ENCODE assay signal across 29 mouse cellular contexts in the genomic region with DNA sequence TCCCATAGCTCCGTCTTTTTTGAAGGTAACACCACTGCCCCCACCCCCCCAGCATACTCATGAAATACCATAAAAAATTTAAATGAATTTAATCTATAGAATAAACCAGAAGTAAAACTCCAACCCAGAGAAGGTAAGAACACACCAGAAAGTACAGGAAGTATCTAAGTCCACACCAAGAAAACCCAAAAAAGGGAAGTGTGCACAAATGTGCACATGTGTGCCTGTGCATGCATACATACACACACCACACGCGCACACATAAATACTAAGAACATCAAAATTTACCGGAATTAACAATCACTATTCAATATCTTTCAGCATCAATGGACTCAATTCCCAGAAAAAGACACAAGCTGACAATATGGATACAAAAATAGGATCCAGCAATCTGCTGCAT. TPM values are rescaled to one million over a fixed set of nuclear protein-coding genes. Genes with fewer than 3 reads are reported as not detected.
A peak's percentile ranks its signal among the peaks of the same experiment; 100 is the strongest.
DNase-seq lines count a peak whose midpoint lies in the region; ATAC-seq lines count a peak whose summit lies in the region.
"Had no signal": no experiment of that assay in that cellular context is flagged by ENCODE, and none has a peak within 500 bp of the region (broad histone marks: within the 10 kb centered on the region; RNA-seq: fewer than 3 reads in every experiment).

No protein-coding gene starts in this region.

- no peak overlapping the region for H3K4me3 ChIP-seq in intestine, embryonic 14.5 days (ENCODE audit: low read depth, low read length)
- H3K4me3 ChIP-seq in intestine, embryonic 16.5 days (ENCODE audit: low read length) = no peak overlapping the region
- H3K4me3 ChIP-seq: embryonic facial prominence, embryonic 10.5 days; embryonic facial prominence, embryonic 12.5 days; forebrain, embryonic 13.5 days; forebrain, embryonic 15.5 days had no signal

- no peaks in the 10 kb centered on the region for H3K27me3 ChIP-seq in intestine, embryonic 14.5 days (replicated peaks; ENCODE audit: control insufficient read depth, insufficient read depth, low read length)
- H3K27me3 ChIP-seq in intestine, embryonic 16.5 days (replicated peaks; ENCODE audit: control insufficient read depth, insufficient read depth, low read length) = no peaks in the 10 kb centered on the region
- H3K27me3 ChIP-seq: CH12.LX; embryonic facial prominence, embryonic 12.5 days; forebrain, embryonic 13.5 days; forebrain, embryonic 15.5 days had no signal

- H3K36me3 ChIP-seq in intestine, embryonic 14.5 days (ENCODE audit: control insufficient read depth, insufficient read depth, low read length) = no peaks in the 10 kb centered on the region
- H3K36me3 ChIP-seq in intestine, embryonic 16.5 days (ENCODE audit: control insufficient read depth, insufficient read depth, low read length) = no peaks in the 10 kb centered on the region
- H3K36me3 ChIP-seq: embryonic facial prominence, embryonic 10.5 days; embryonic facial prominence, embryonic 12.5 days; forebrain, embryonic 15.5 days; G1E had no signal

- no peaks in the 10 kb centered on the region for H3K4me1 ChIP-seq in intestine, embryonic 14.5 days (replicated peaks; ENCODE audit: control insufficient read depth, insufficient read depth, low read length)
- no peaks in the 10 kb centered on the region for H3K4me1 ChIP-seq in intestine, embryonic 16.5 days (ENCODE audit: control insufficient read depth, insufficient read depth, low read length)
- H3K4me1 ChIP-seq: embryonic facial prominence, embryonic 10.5 days; embryonic facial prominence, embryonic 12.5 days; forebrain, embryonic 13.5 days; forebrain, embryonic 15.5 days had no signal

- H3K27ac ChIP-seq in intestine, embryonic 14.5 days (ENCODE audit: low read depth) = no peak overlapping the region
- no peak overlapping the region for H3K27ac ChIP-seq in intestine, embryonic 16.5 days (ENCODE audit: low read length)
- H3K27ac ChIP-seq: embryonic facial prominence, embryonic 10.5 days; embryonic facial prominence, embryonic 12.5 days; forebrain, embryonic 13.5 days; forebrain, embryonic 15.5 days had no signal

- H3K4me2 ChIP-seq in intestine, embryonic 14.5 days (ENCODE audit: low read length) = no peak overlapping the region
- H3K4me2 ChIP-seq in intestine, embryonic 16.5 days (ENCODE audit: low read depth, low read length) = no peak overlapping the region
- H3K4me2 ChIP-seq: embryonic facial prominence, embryonic 12.5 days; forebrain, embryonic 13.5 days; forebrain, embryonic 15.5 days had no signal

- WGBS in intestine, embryonic 14.5 days = 88% methylated on average over 4 of the region's 4 CpGs
- WGBS in intestine, embryonic 16.5 days = 88% methylated on average over 4 of the region's 4 CpGs

- no peak overlapping the region for H3K9ac ChIP-seq in intestine, embryonic 14.5 days (ENCODE audit: low read length)
- H3K9ac ChIP-seq in intestine, embryonic 16.5 days (ENCODE audit: low read depth, low read length) = no peak overlapping the region
- H3K9ac ChIP-seq: embryonic facial prominence, embryonic 12.5 days; forebrain, embryonic 13.5 days; forebrain, embryonic 15.5 days had no signal

- H3K9me3 ChIP-seq in intestine, embryonic 14.5 days (ENCODE audit: control insufficient read depth, low read length) = no peaks in the 10 kb centered on the region
- no peaks in the 10 kb centered on the region for H3K9me3 ChIP-seq in intestine, embryonic 16.5 days (ENCODE audit: control insufficient read depth, low read length)
- H3K9me3 ChIP-seq: forebrain, embryonic 15.5 days; G1E had no signal

- peak; percentile 3 for DNase-seq in intestine, embryonic 14.5 days (ENCODE audit: low spot score)
- DNase-seq in gastrocnemius, postnatal 4 days (ENCODE audit: low spot score in 2 of 2) = no peak
- DNase-seq in right cerebral cortex, postnatal 4 days = no peak
- DNase-seq in lung, adult 18-20 months = no peak
- DNase-seq: adrenal gland, adult 2 months; adrenal gland, postnatal 10 days; adrenal gland, postnatal 25 days; B cell, adult 2 months; cerebellum, adult 11 months; cerebellum, adult 18-20 months; cerebellum, adult 8-10 months; cerebellum, adult 9-11 months; cerebellum, postnatal 14 days; cerebellum, postnatal 36 days had no signal

- ATAC-seq in intestine, embryonic 14.5 days (replicated peaks; ENCODE audit: low FRiP score, low TSS enrichment, low read depth) = no peak
- no peak for ATAC-seq in intestine, embryonic 16.5 days
- ATAC-seq in granulocyte monocyte progenitor cell, adult 5-6 weeks (replicated peaks; ENCODE audit: poor library complexity, severe bottlenecking) = peak; percentile 76
- ATAC-seq in megakaryocyte progenitor cell, adult 5-6 weeks (replicated peaks; ENCODE audit: poor library complexity) = peak; percentile 63
- ATAC-seq: CD4-positive, CD25-positive, alpha-beta regulatory T cell, adult 4 months; forebrain, embryonic 13.5 days; forebrain, embryonic 15.5 days had no signal

RNA-seq across cellular contexts. Expression of a gene that starts 11.6 kb away (rescaled TPM):
- polyA plus RNA-seq in intestine, embryonic 14.5 days (2014; fragmentation: Nextera tagmentation; extraction: Ambion mirVana) = 11.4 and 12.6 TPM in 2 replicates
- polyA plus RNA-seq in intestine, embryonic 16.5 days (2015; fragmentation: Nextera tagmentation; extraction: Ambion mirVana) = 10.0 and 10.1 TPM in 2 replicates
- 8.7 and 13.5 TPM in 2 replicates for total RNA-seq in granulocyte monocyte progenitor cell, adult 5-6 weeks (2014; fragmentation: Nextera tagmentation)
- 9.8 and 12.9 TPM in 2 replicates for total RNA-seq in granulocyte monocyte progenitor cell, adult 5-6 weeks (2017)
- total RNA-seq in megakaryocyte progenitor cell, adult 5-6 weeks (2015) = 15.5 and 19.6 TPM in 2 replicates
- 11.1 and 11.9 TPM in 2 replicates for total RNA-seq in megakaryocyte progenitor cell, adult 5-6 weeks (2017)
- 10 to 100 TPM; 11.3 to 13.0 TPM for total RNA-seq in gastrocnemius, postnatal 4 days (2021)

RNA-seq across cellular contexts. Expression of a gene that starts 13.5 kb away (rescaled TPM):
- not detected in 2 replicates for polyA plus RNA-seq in intestine, embryonic 14.5 days (2014; fragmentation: Nextera tagmentation; extraction: Ambion mirVana)
- polyA plus RNA-seq in intestine, embryonic 16.5 days (2015; fragmentation: Nextera tagmentation; extraction: Ambion mirVana) = not detected in 2 replicates
- not detected in 2 replicates for total RNA-seq in granulocyte monocyte progenitor cell, adult 5-6 weeks (2014; fragmentation: Nextera tagmentation)
- total RNA-seq in granulocyte monocyte progenitor cell, adult 5-6 weeks (2017) = not detected in 2 replicates
- not detected in 2 replicates for total RNA-seq in megakaryocyte progenitor cell, adult 5-6 weeks (2015)
- not detected in 2 replicates for total RNA-seq in megakaryocyte progenitor cell, adult 5-6 weeks (2017)
- total RNA-seq in gastrocnemius, postnatal 4 days (2021) = not detected
- total RNA-seq: adrenal gland, adult 2 months; adrenal gland, postnatal 10 days; adrenal gland, postnatal 25 days; adrenal gland, postnatal 4 days; CH12.LX had no signal
- polyA plus RNA-seq: adrenal gland, adult 2 months; brain, embryonic 14.5 days; CD4-positive, CD25-positive, alpha-beta regulatory T cell, adult 4 months; cortical plate, adult 2 months; embryonic facial prominence, embryonic 10.5 days; embryonic facial prominence, embryonic 12.5 days; embryonic facial prominence, embryonic 14.5 days; forebrain, embryonic 11.5 days; forebrain, embryonic 13.5 days; forebrain, embryonic 15.5 days; G1E had no signal

RNA-seq across cellular contexts. Expression of a gene that starts 38.3 kb away (rescaled TPM):
- 17.6 and 18.0 TPM in 2 replicates for polyA plus RNA-seq in intestine, embryonic 14.5 days (2014; fragmentation: Nextera tagmentation; extraction: Ambion mirVana)
- 15.2 and 16.5 TPM in 2 replicates for polyA plus RNA-seq in intestine, embryonic 16.5 days (2015; fragmentation: Nextera tagmentation; extraction: Ambion mirVana)
- 18.9 and 24.6 TPM in 2 replicates for total RNA-seq in granulocyte monocyte progenitor cell, adult 5-6 weeks (2014; fragmentation: Nextera tagmentation)
- 24.6 and 26.6 TPM in 2 replicates for total RNA-seq in granulocyte monocyte progenitor cell, adult 5-6 weeks (2017)
- total RNA-seq in megakaryocyte progenitor cell, adult 5-6 weeks (2015) = 30.4 and 34.9 TPM in 2 replicates
- 25.4 and 30.7 TPM in 2 replicates for total RNA-seq in megakaryocyte progenitor cell, adult 5-6 weeks (2017)
- total RNA-seq in gastrocnemius, postnatal 4 days (2021) = 10 to 100 TPM; 18.2 to 20.7 TPM

RNA-seq across cellular contexts. Expression of a gene that starts 50.1 kb away (rescaled TPM):
- polyA plus RNA-seq in intestine, embryonic 14.5 days (2014; fragmentation: Nextera tagmentation; extraction: Ambion mirVana) = 165 and 174 TPM in 2 replicates
- polyA plus RNA-seq in intestine, embryonic 16.5 days (2015; fragmentation: Nextera tagmentation; extraction: Ambion mirVana) = 115 and 128 TPM in 2 replicates
- total RNA-seq in granulocyte monocyte progenitor cell, adult 5-6 weeks (2014; fragmentation: Nextera tagmentation) = 79.0 and 140 TPM in 2 replicates
- total RNA-seq in granulocyte monocyte progenitor cell, adult 5-6 weeks (2017) = 33.1 and 43.8 TPM in 2 replicates
- total RNA-seq in megakaryocyte progenitor cell, adult 5-6 weeks (2015) = 97.5 and 107 TPM in 2 replicates
- 40.1 and 43.1 TPM in 2 replicates for total RNA-seq in megakaryocyte progenitor cell, adult 5-6 weeks (2017)
- total RNA-seq in gastrocnemius, postnatal 4 days (2021) = 10 to 100 TPM; 67.3 to 72.0 TPM

Comparison
In these comparisons a context has a peak if more than half of its experiments do, and no peak if none do; other contexts are left out.
1. ATAC-seq: peak in granulocyte monocyte progenitor cell, adult 5-6 weeks (single experiment) and megakaryocyte progenitor cell, adult 5-6 weeks (single experiment); none in intestine, embryonic 14.5 days (single experiment) and intestine, embryonic 16.5 days (single experiment).